Mouse (Mus musculus) stomach, postnatal 0 days (tissue): Measurements from ENCODE around the gene Mast4. TPM values are rescaled to one million over a fixed set of nuclear protein-coding genes. Genes with fewer than 3 reads are reported as not detected.

Source experiments
- ATAC-seq: fragments of 200-750 bp; cut with Nextera tagmentation; 2 replicates; pipeline ENCODE4 v1.8.0; 2017; ENCODE audit not compliant: low FRiP score, low TSS enrichment
- DNase-seq: peaks from one replicate; pipeline ENCODE4 v3.0.0-alpha.2; 2016; ENCODE audit warnings: low spot score
- H3K27ac ChIP-seq: fragments of 300-500 bp; sonication (generic); replicated peaks from 2 replicates; pipeline ENCODE4 v1.5.1; 2014; ENCODE audit warnings: mild to moderate bottlenecking, control low read depth
- H3K27me3 ChIP-seq: fragments of 300-500 bp; sonication (generic); 2 replicates; pipeline ENCODE4 v1.6.1; 2014; ENCODE audit warnings: low read length; ENCODE audit not compliant: control insufficient read depth, insufficient read depth
- H3K36me3 ChIP-seq: fragments of 300-500 bp; sonication (generic); 2 replicates; pipeline ENCODE4 v1.6.1; 2014; ENCODE audit warnings: low read length, mixed read lengths; ENCODE audit not compliant: control insufficient read depth, insufficient read depth
- H3K4me1 ChIP-seq: fragments of 300-500 bp; sonication (generic); replicated peaks from 2 replicates; pipeline ENCODE4 v1.6.1; 2014; ENCODE audit warnings: antibody characterized with exemption; ENCODE audit not compliant: control insufficient read depth, insufficient read depth
- H3K4me2 ChIP-seq: fragments of 300-500 bp; sonication (generic); replicated peaks from 2 replicates; pipeline ENCODE4 v1.6.1; 2014; ENCODE audit warnings: low read depth, mild to moderate bottlenecking, control low read depth, moderate library complexity
- H3K4me3 ChIP-seq: fragments of 300-500 bp; sonication (generic); 2 replicates; pipeline ENCODE4 v1.5.1; 2014; ENCODE audit warnings: low read depth, low read length, control low read depth
- H3K9ac ChIP-seq: fragments of 300-500 bp; sonication (generic); 2 replicates; pipeline ENCODE4 v1.6.1; 2014; ENCODE audit warnings: mild to moderate bottlenecking, low read length, control low read depth, mixed read lengths
- H3K9me3 ChIP-seq: fragments of 300-500 bp; sonication (generic); 2 replicates; pipeline ENCODE4 v1.6.1; 2016; ENCODE audit warnings: low read length; ENCODE audit not compliant: control insufficient read depth
- CTCF ChIP-seq: IDR thresholded peaks from 2 replicates; pipeline ENCODE4 v1.5.1; 2016; ENCODE audit warnings: antibody characterized with exemption, low read depth, mild to moderate bottlenecking, moderate library complexity
- EP300 ChIP-seq: optimal IDR thresholded peaks from 2 replicates; pipeline ENCODE3; 2016; ENCODE audit warnings: antibody characterized with exemption
- WGBS: fragments of 180-500 bp; shearing (Covaris S2); extraction: QIAGEN DNeasy Blood & Tissue Kit; methylation state at CpG from one replicate; pipeline ENCODE4 v1.1.7; 2014; 5-methylcytosine and 5-hydroxymethylcytosine counted together
- polyA plus RNA-seq: library from polyadenylated mRNA; unstranded; fragments of >200 nt; fragmentation: Nextera tagmentation; extraction: Ambion mirVana; gene quantifications from 2 replicates; pipeline ENCODE4 v1.2.1, GENCODE M21; 2015

Gene Mast4
- polyA plus RNA-seq, 1 experiment from 2014 or later: 18.2 TPM

GRCm38 (mm10) chr13:102691408-102692150, 642.7 kb downstream of the Mast4 start:
- Histone ChIP-seq H3K36me3 (no peaks in the 10 kb centered on the region), H3K9ac (no peak overlapping the region)
- 65% methylated on average over 11 of the region's 11 CpGs for WGBS

GRCm38 (mm10) chr13:102690184-102690583, 644.1 kb downstream of the Mast4 start:
- no peaks in the 10 kb centered on the region for H3K27me3 ChIP-seq
- no peak for DNase-seq
- H3K9me3 ChIP-seq: no peaks in the 10 kb centered on the region
- no peak for ATAC-seq
- H3K4me3 ChIP-seq: no peak overlapping the region
- 82% methylated on average over 5 of the region's 5 CpGs for WGBS
- H3K36me3 ChIP-seq: no peaks in the 10 kb centered on the region
- H3K27ac ChIP-seq: no peak overlapping the region
- no peak for TF ChIP-seq EP300
- no peak for TF ChIP-seq CTCF
- no peak overlapping the region for H3K4me2 ChIP-seq
- no peak overlapping the region for H3K9ac ChIP-seq
- H3K4me1 ChIP-seq: no peaks in the 10 kb centered on the region

More at GRCm38 (mm10) chr13:102691408-102692150, 642.7 kb downstream of the Mast4 start:
- Histone ChIP-seq H3K4me3 (no peak overlapping the region), H3K27ac (no peak overlapping the region), H3K27me3 (no peaks in the 10 kb centered on the region), H3K4me1 (no peaks in the 10 kb centered on the region), H3K9me3 (no peaks in the 10 kb centered on the region), H3K4me2 (no peak overlapping the region)
- TF ChIP-seq EP300 (no peak), CTCF (no peak)
- no peak for ATAC-seq
- DNase-seq: no peak

- TF ChIP-seq EP300 (no peak), CTCF (no peak)
- Histone ChIP-seq H3K27me3 (no peaks in the 10 kb centered on the region), H3K4me2 (no peak overlapping the region), H3K36me3 (no peaks in the 10 kb centered on the region), H3K4me3 (no peak overlapping the region), H3K9ac (no peak overlapping the region), H3K9me3 (no peaks in the 10 kb centered on the region), H3K4me1 (no peaks in the 10 kb centered on the region), H3K27ac (no peak overlapping the region)
- DNase-seq (no peak), ATAC-seq (no peak)
- WGBS: 64% methylated on average over 6 of the region's 6 CpGs
Observed at GRCm38 (mm10) chr13:102689201-102690090, 644.9 kb downstream of the Mast4 start.

DNA sequence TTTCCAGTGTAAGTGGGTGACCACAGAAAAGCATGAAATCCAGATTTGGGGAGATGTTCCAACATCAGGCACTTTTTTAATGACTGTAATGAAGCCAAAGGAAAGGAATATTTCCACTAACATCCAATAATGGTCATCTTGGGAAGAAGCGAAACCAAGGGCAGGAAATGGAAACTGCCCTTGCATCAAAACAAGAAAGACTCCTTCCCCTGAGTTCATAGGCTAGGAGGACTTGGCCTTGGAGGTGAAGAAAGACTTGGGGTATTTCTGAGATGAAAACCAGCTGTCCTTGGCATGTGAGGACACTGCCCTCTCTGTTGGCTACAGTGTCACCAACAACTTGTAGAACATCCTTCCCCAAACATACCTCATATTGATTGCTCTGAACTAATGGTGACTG, 646.2 kb downstream of the Mast4 start:
- ATAC-seq: no peak
- 84% methylated on average over 1 of the region's 1 CpGs for WGBS

GRCm38 (mm10) chr13:102684890-102685289, 649.4 kb downstream of the Mast4 start:
- Histone ChIP-seq H3K9ac (no peak overlapping the region), H3K27me3 (no peaks in the 10 kb centered on the region), H3K27ac (no peak overlapping the region), H3K4me1 (no peaks in the 10 kb centered on the region), H3K4me2 (no peak overlapping the region), H3K4me3 (no peak overlapping the region), H3K9me3 (no peaks in the 10 kb centered on the region), H3K36me3 (no peaks in the 10 kb centered on the region)
- ATAC-seq: no peak
- WGBS: 67% methylated on average over 4 of the region's 4 CpGs
- no peak for DNase-seq
- TF ChIP-seq CTCF (peak; percentile 44; the same call in 1 of the 2 replicates), EP300 (no peak)

More for the DNA sequence above, 646.2 kb downstream of the Mast4 start:
- H3K9ac ChIP-seq: no peak overlapping the region
- no peaks in the 10 kb centered on the region for H3K27me3 ChIP-seq
- no peak overlapping the region for H3K4me2 ChIP-seq
- H3K9me3 ChIP-seq: no peaks in the 10 kb centered on the region
- H3K4me3 ChIP-seq: no peak overlapping the region
- DNase-seq: no peak
- TF ChIP-seq CTCF (no peak), EP300 (no peak)
- no peaks in the 10 kb centered on the region for H3K4me1 ChIP-seq
- no peaks in the 10 kb centered on the region for H3K36me3 ChIP-seq
- H3K27ac ChIP-seq: no peak overlapping the region
